Mouse (Mus musculus) heart, postnatal 0 days (tissue): ENCODE measurements around the gene Myo18b. TPM values are rescaled to one million over a fixed set of nuclear protein-coding genes. Genes with fewer than 3 reads are reported as not detected.

ENCODE experiments used
- ATAC-seq: fragments of 200-750 bp; cut with Nextera tagmentation; 2 replicates; pipeline ENCODE4 v1.8.0; 2017; ENCODE audit warnings: low read depth, moderate number of reproducible peaks, moderate library complexity; ENCODE audit not compliant: insufficient read depth
- DNase-seq: peaks from one replicate; pipeline ENCODE4 v3.0.0-alpha.2; 2016; ENCODE audit warnings: low spot score
- H3K27ac ChIP-seq: fragments of 300-500 bp; sonication (generic); 2 replicates; pipeline ENCODE4 v1.5.1; 2014; ENCODE audit warnings: low read depth, mild to moderate bottlenecking
- H3K27me3 ChIP-seq: fragments of 300-500 bp; sonication (generic); 2 replicates; pipeline ENCODE4 v1.6.1; 2014; ENCODE audit warnings: low read length, mixed read lengths; ENCODE audit not compliant: control insufficient read depth, insufficient read depth
- H3K36me3 ChIP-seq: fragments of 300-500 bp; sonication (generic); replicated peaks from 2 replicates; pipeline ENCODE4 v1.6.1; 2014; ENCODE audit warnings: low read length, mixed read lengths; ENCODE audit not compliant: control insufficient read depth, insufficient read depth
- H3K4me1 ChIP-seq: fragments of 300-500 bp; sonication (generic); 2 replicates; pipeline ENCODE4 v1.6.1; 2014; ENCODE audit warnings: antibody characterized with exemption; ENCODE audit not compliant: control insufficient read depth, insufficient read depth
- H3K4me2 ChIP-seq: fragments of 300-500 bp; sonication (generic); 2 replicates; pipeline ENCODE4 v1.6.1; 2014; ENCODE audit warnings: low read depth, mild to moderate bottlenecking, low read length, moderate library complexity
- H3K4me3 ChIP-seq: fragments of 300-500 bp; sonication (generic); 2 replicates; pipeline ENCODE4 v1.5.1; 2014; ENCODE audit warnings: low read depth, low read length
- H3K9ac ChIP-seq: fragments of 300-500 bp; sonication (generic); replicated peaks from 2 replicates; pipeline ENCODE4 v1.6.1; 2014; ENCODE audit warnings: low read depth, low read length, mixed read lengths
- H3K9me3 ChIP-seq: fragments of 300-500 bp; sonication (generic); replicated peaks from 2 replicates; pipeline ENCODE4 v1.6.1; 2016; ENCODE audit warnings: low read length; ENCODE audit not compliant: control insufficient read depth
- CTCF ChIP-seq: IDR thresholded peaks from 2 replicates; pipeline ENCODE4 v1.5.1; 2016; ENCODE audit warnings: antibody characterized with exemption, control low read depth, low read depth
- EP300 ChIP-seq: IDR thresholded peaks from 2 replicates; pipeline ENCODE4 v1.6.1; 2016; ENCODE audit warnings: antibody characterized with exemption, low read depth
- WGBS: fragments of 180-500 bp; shearing (Covaris S2); extraction: QIAGEN DNeasy Blood & Tissue Kit; methylation state at CpG from one replicate; pipeline ENCODE4 v1.1.7; 2014; 5-methylcytosine and 5-hydroxymethylcytosine counted together
- polyA plus RNA-seq: library from polyadenylated mRNA; unstranded; fragments of >200 nt; fragmentation: Nextera tagmentation; extraction: Ambion mirVana; gene quantifications from 2 replicates; pipeline ENCODE4 v1.2.1, GENCODE M21; 2015
- total RNA-seq: library from RNA; depleted of rRNA; stranded (reverse); fragments of >200 nt; gene quantifications from 2 replicates; pipeline ENCODE4 v1.2.3, GENCODE M21; 2014; ENCODE audit warnings: low replicate concordance

The Myo18b gene
- total and polyA plus RNA-seq, 2 experiments from 2014 or later: 26.5 to 110 TPM

GRCm38 (mm10) chr5:112771376-112771901 lies 124.7 kb downstream of the Myo18b start:
- 31% methylated on average over 6 of the region's 6 CpGs for WGBS
- TF ChIP-seq CTCF (no peak), EP300 (no peak)
- no peak overlapping the region for H3K4me3 ChIP-seq
- no peaks in the 10 kb centered on the region for H3K9me3 ChIP-seq
- H3K27ac ChIP-seq: peak overlapping the region; percentile 57
- ATAC-seq (peak; percentile 77), DNase-seq (peak; percentile 60)
- H3K4me1 ChIP-seq: peaks cover 12% of the 10 kb centered on the region; the same call in 1 of the 2 replicates
- H3K27me3 ChIP-seq: no peaks in the 10 kb centered on the region
- H3K36me3 ChIP-seq: peaks cover 34% of the 10 kb centered on the region
- H3K9ac ChIP-seq: no peak overlapping the region
- H3K4me2 ChIP-seq: no peak overlapping the region

GRCm38 (mm10) chr5:112769721-112770119 lies 126.4 kb downstream of the Myo18b start:
- TF ChIP-seq CTCF: no peak
- no peak for TF ChIP-seq EP300
- no peaks in the 10 kb centered on the region for H3K27me3 ChIP-seq
- no peak overlapping the region for H3K4me3 ChIP-seq
- DNase-seq (no peak), ATAC-seq (no peak)
- H3K4me2 ChIP-seq: no peak overlapping the region
- peaks cover 43% of the 10 kb centered on the region for H3K36me3 ChIP-seq
- H3K4me1 ChIP-seq: peaks cover 12% of the 10 kb centered on the region; the same call in 1 of the 2 replicates
- no peak overlapping the region for H3K27ac ChIP-seq
- no peak overlapping the region for H3K9ac ChIP-seq
- 42% methylated on average over 4 of the region's 4 CpGs for WGBS
- no peaks in the 10 kb centered on the region for H3K9me3 ChIP-seq

- H3K27ac ChIP-seq: no peak overlapping the region
- H3K4me2 ChIP-seq: no peak overlapping the region
- DNase-seq: no peak
- TF ChIP-seq EP300: no peak
- no peak for TF ChIP-seq CTCF
- H3K36me3 ChIP-seq: peaks cover 48% of the 10 kb centered on the region
- no peak overlapping the region for H3K9ac ChIP-seq
- H3K4me3 ChIP-seq: no peak overlapping the region
- peaks cover 12% of the 10 kb centered on the region; the same call in 1 of the 2 replicates for H3K4me1 ChIP-seq
- no peaks in the 10 kb centered on the region for H3K27me3 ChIP-seq
- WGBS: 76% methylated on average over 11 of the region's 11 CpGs
- H3K9me3 ChIP-seq: no peaks in the 10 kb centered on the region
- ATAC-seq: no peak
Measured at GRCm38 (mm10) chr5:112769020-112769720, 127.0 kb downstream of the Myo18b start.

- Histone ChIP-seq H3K4me3 (no peak overlapping the region), H3K27me3 (no peaks in the 10 kb centered on the region), H3K4me1 (peaks cover 12% of the 10 kb centered on the region; the same call in 1 of the 2 replicates), H3K9me3 (no peaks in the 10 kb centered on the region), H3K27ac (no peak overlapping the region), H3K9ac (no peak overlapping the region), H3K4me2 (no peak overlapping the region), H3K36me3 (peaks cover 54% of the 10 kb centered on the region)
- no peak for DNase-seq
- WGBS: 95% methylated on average over 5 of the region's 5 CpGs
- TF ChIP-seq EP300 (no peak), CTCF (no peak)
- no peak for ATAC-seq
Measured at GRCm38 (mm10) chr5:112768556-112768955, 127.6 kb downstream of the Myo18b start.

GRCm38 (mm10) chr5:112761415-112762075 lies 134.6 kb downstream of the Myo18b start:
- 82% methylated on average over 3 of the region's 3 CpGs for WGBS
- no peak overlapping the region for H3K9ac ChIP-seq
- no peak for ATAC-seq
- peaks cover 86% of the 10 kb centered on the region for H3K36me3 ChIP-seq
- H3K4me3 ChIP-seq: no peak overlapping the region
- H3K27me3 ChIP-seq: no peaks in the 10 kb centered on the region
- no peaks in the 10 kb centered on the region for H3K4me1 ChIP-seq
- TF ChIP-seq EP300 (no peak), CTCF (no peak)
- no peaks in the 10 kb centered on the region for H3K9me3 ChIP-seq
- H3K4me2 ChIP-seq: no peak overlapping the region
- no peak overlapping the region for H3K27ac ChIP-seq
- DNase-seq: no peak
